Mouse (Mus musculus) MEL (cell line): ENCODE results near the gene Tbxa2r. TPM values are rescaled to one million over a fixed set of nuclear protein-coding genes. Genes with fewer than 3 reads are reported as not detected.
A peak's percentile ranks its signal among the peaks of the same experiment; 100 is the strongest.

ENCODE experiments used
- DNase-seq: peaks from one replicate; pipeline ENCODE4 v3.0.0; 2011; ENCODE audit warnings: low read depth, low spot score
- H3K27ac ChIP-seq: 2 replicates; pipeline ENCODE4 v1.5.1; 2012; ENCODE audit warnings: low read depth, mild to moderate bottlenecking, control low read depth, low read length, moderate library complexity; ENCODE audit not compliant: control insufficient read depth
- H3K27me3 ChIP-seq, 2 experiments: fragments of 150-350 bp in 1 of 2; sonication (generic) in 1 of 2; 2 replicates each; pipeline ENCODE4 v1.6.1; 2012; ENCODE audit warnings: low read length in 2 of 2, mild to moderate bottlenecking in 2 of 2, improper control_type of control experiment in 1 of 2, moderate library complexity in 1 of 2; ENCODE audit not compliant: insufficient read depth in 2 of 2, control insufficient read depth in 1 of 2
- H3K36me3 ChIP-seq, 2 experiments: 2 replicates each; pipeline ENCODE4 v1.6.1; 2012 to 2014; ENCODE audit warnings: low read length in 2 of 2, improper control_type of control experiment in 1 of 2, inconsistent platforms in 1 of 2, mild to moderate bottlenecking in 1 of 2; ENCODE audit not compliant: insufficient read depth in 2 of 2, control insufficient read depth in 1 of 2
- H3K4me1 ChIP-seq, 2 experiments: fragments of 150-350 bp in 1 of 2; sonication (generic) in 1 of 2; 2 replicates each; pipeline ENCODE4 v1.6.1; 2012; ENCODE audit warnings: low read length in 2 of 2, improper control_type of control experiment in 1 of 2, mild to moderate bottlenecking in 1 of 2; ENCODE audit not compliant: insufficient read depth in 2 of 2, control insufficient read depth in 1 of 2
- H3K4me3 ChIP-seq, 2 experiments: fragments of 150-350 bp in 1 of 2; sonication (generic) in 1 of 2; 2 replicates each; pipeline ENCODE4 v1.5.1; 2012; ENCODE audit warnings: low read depth in 2 of 2, low read length in 2 of 2, mild to moderate bottlenecking in 2 of 2, moderate library complexity in 2 of 2, control low read depth in 1 of 2, improper control_type of control experiment in 1 of 2; ENCODE audit not compliant: control insufficient read depth in 1 of 2, insufficient read depth in 1 of 2
- H3K79me2 ChIP-seq: 2 replicates; pipeline ENCODE4 v1.6.1; 2012; ENCODE audit warnings: mild to moderate bottlenecking, low read length, moderate library complexity; ENCODE audit not compliant: control insufficient read depth, poor library complexity, insufficient read depth
- H3K9ac ChIP-seq: 2 replicates; pipeline ENCODE4 v1.6.1; 2012; ENCODE audit warnings: low read depth, mild to moderate bottlenecking, control low read depth, low read length, moderate library complexity; ENCODE audit not compliant: control insufficient read depth, poor library complexity, severe bottlenecking
- H3K9me3 ChIP-seq: fragments of 150-350 bp; sonication (generic); replicated peaks from 2 replicates; pipeline ENCODE4 v1.6.1; 2012; ENCODE audit warnings: mild to moderate bottlenecking, low read length, improper control_type of control experiment, moderate library complexity; ENCODE audit not compliant: insufficient read depth
- BHLHE40 ChIP-seq: IDR thresholded peaks from 2 replicates; pipeline ENCODE4 v1.6.1; 2012; ENCODE audit warnings: low read depth, mild to moderate bottlenecking, inconsistent platforms, low read length, improper control_type of control experiment, borderline replicate concordance
- CHD1 ChIP-seq: IDR thresholded peaks from 2 replicates; pipeline ENCODE4 v1.6.1; 2012; ENCODE audit warnings: low read depth, mild to moderate bottlenecking, inconsistent platforms, low read length, improper control_type of control experiment
- CHD2 ChIP-seq: IDR thresholded peaks from 2 replicates; pipeline ENCODE4 v1.6.1; 2011; ENCODE audit warnings: low read length, improper control_type of control experiment
- CTCF ChIP-seq, 3 experiments: IDR thresholded peaks in 2 of 3; conservative IDR thresholded peaks in 1 of 3; 2 replicates each; pipeline ENCODE4 v1.5.1; 2011 to 2012; ENCODE audit warnings: low read length in 3 of 3, low read depth in 2 of 3, mild to moderate bottlenecking in 2 of 3, improper control_type of control experiment in 1 of 3, inconsistent platforms in 1 of 3, mixed read lengths in 1 of 3, moderate library complexity in 1 of 3; ENCODE audit not compliant: control insufficient read depth in 1 of 3, insufficient read depth in 1 of 3, poor library complexity in 1 of 3, severe bottlenecking in 1 of 3
- E2F4 ChIP-seq: IDR thresholded peaks from 2 replicates; pipeline ENCODE4 v1.6.1; 2011; ENCODE audit warnings: low read depth, low read length, improper control_type of control experiment, borderline replicate concordance
- ELF1 ChIP-seq: IDR thresholded peaks from 2 replicates; pipeline ENCODE4 v1.6.1; 2014; ENCODE audit warnings: low read depth, mild to moderate bottlenecking, inconsistent platforms, low read length, improper control_type of control experiment, moderate library complexity
- EP300 ChIP-seq, 2 experiments: IDR thresholded peaks; 2 replicates each; pipeline ENCODE4 v1.6.1; 2011; ENCODE audit warnings: improper control_type of control experiment in 2 of 2, low read length in 2 of 2, low read depth in 1 of 2, mild to moderate bottlenecking in 1 of 2
- ETS1 ChIP-seq: IDR thresholded peaks from 2 replicates; pipeline ENCODE4 v1.6.1; 2012; ENCODE audit warnings: low read depth, mild to moderate bottlenecking, inconsistent platforms, low read length, improper control_type of control experiment, moderate library complexity
- GABPA ChIP-seq: IDR thresholded peaks from 2 replicates; pipeline ENCODE4 v1.6.1; 2012; ENCODE audit warnings: low read depth, mild to moderate bottlenecking, inconsistent platforms, low read length, improper control_type of control experiment, moderate library complexity
- GATA1 ChIP-seq: IDR thresholded peaks from 2 replicates; pipeline ENCODE4 v1.6.1; 2011; ENCODE audit warnings: low read depth, low read length, improper control_type of control experiment
- HCFC1 ChIP-seq: IDR thresholded peaks from 2 replicates; pipeline ENCODE4 v1.6.1; 2012; ENCODE audit warnings: low read depth, mild to moderate bottlenecking, inconsistent platforms, low read length, improper control_type of control experiment, moderate library complexity
- JUND ChIP-seq: IDR thresholded peaks from 2 replicates; pipeline ENCODE4 v1.6.1; 2011; ENCODE audit warnings: low read depth, mild to moderate bottlenecking, improper control_type of control experiment, low read length
- KAT2A ChIP-seq: conservative IDR thresholded peaks from 2 replicates; pipeline ENCODE4 v1.6.1; 2012; ENCODE audit warnings: low read depth, low read length, improper control_type of control experiment, inconsistent platforms
- MAFK ChIP-seq: IDR thresholded peaks from 2 replicates; pipeline ENCODE4 v1.6.1; 2011; ENCODE audit warnings: low read depth, mild to moderate bottlenecking, low read length, improper control_type of control experiment, borderline replicate concordance
- MAX ChIP-seq: IDR thresholded peaks from 2 replicates; pipeline ENCODE4 v1.6.1; 2011; ENCODE audit warnings: low read length, improper control_type of control experiment
- MAZ ChIP-seq: IDR thresholded peaks from 2 replicates; pipeline ENCODE4 v1.6.1; 2012; ENCODE audit warnings: low read depth, mild to moderate bottlenecking, inconsistent platforms, low read length, improper control_type of control experiment
- MEF2A ChIP-seq: IDR thresholded peaks from 2 replicates; pipeline ENCODE4 v1.6.1; 2014; ENCODE audit warnings: low read depth, mild to moderate bottlenecking, inconsistent platforms, low read length, improper control_type of control experiment; ENCODE audit not compliant: poor library complexity, insufficient replicate concordance, severe bottlenecking; ENCODE audit errors: extremely low read depth
- MXI1 ChIP-seq: IDR thresholded peaks from 2 replicates; pipeline ENCODE4 v1.6.1; 2011; ENCODE audit warnings: mild to moderate bottlenecking, low read depth, low read length, improper control_type of control experiment
- MYB ChIP-seq: IDR thresholded peaks from 2 replicates; pipeline ENCODE4 v1.6.1; 2011; ENCODE audit warnings: mild to moderate bottlenecking, low read depth, low read length, improper control_type of control experiment
- MYC ChIP-seq: IDR thresholded peaks from 2 replicates; pipeline ENCODE4 v1.6.1; 2011; ENCODE audit warnings: low read depth, mild to moderate bottlenecking, low read length, improper control_type of control experiment, moderate library complexity
- NELFE ChIP-seq: IDR thresholded peaks from 2 replicates; pipeline ENCODE4 v1.6.1; 2011; ENCODE audit warnings: low read depth, low read length, improper control_type of control experiment
- NRF1 ChIP-seq: IDR thresholded peaks from 2 replicates; pipeline ENCODE4 v1.6.1; 2014; ENCODE audit warnings: low read depth, mild to moderate bottlenecking, inconsistent platforms, low read length, improper control_type of control experiment, moderate library complexity; ENCODE audit not compliant: poor library complexity, insufficient read depth, severe bottlenecking
- POLR2A ChIP-seq, 2 experiments: IDR thresholded peaks; 2 replicates each; pipeline ENCODE4 v1.6.1; 2011 to 2012; ENCODE audit warnings: low read length in 2 of 2, mild to moderate bottlenecking in 2 of 2, control low read depth in 1 of 2, improper control_type of control experiment in 1 of 2, low read depth in 1 of 2, moderate library complexity in 1 of 2; ENCODE audit not compliant: control insufficient read depth in 1 of 2, insufficient read depth in 1 of 2, poor library complexity in 1 of 2
- POLR2AphosphoS2 ChIP-seq: IDR thresholded peaks from 2 replicates; pipeline ENCODE4 v1.6.1; 2011; ENCODE audit warnings: low read length, improper control_type of control experiment
- POLR2AphosphoS5 ChIP-seq: IDR thresholded peaks from 2 replicates; pipeline ENCODE4 v1.6.1; 2012; ENCODE audit warnings: low read depth, borderline replicate concordance, mild to moderate bottlenecking, inconsistent platforms, low read length, moderate library complexity, mixed read lengths
- RAD21 ChIP-seq: IDR thresholded peaks from 2 replicates; pipeline ENCODE4 v1.6.1; 2011; ENCODE audit warnings: mild to moderate bottlenecking, low read depth, low read length, improper control_type of control experiment
- RCOR1 ChIP-seq: IDR thresholded peaks from 2 replicates; pipeline ENCODE4 v1.6.1; 2012; ENCODE audit warnings: low read depth, mild to moderate bottlenecking, inconsistent platforms, low read length, improper control_type of control experiment
- SIN3A ChIP-seq: IDR thresholded peaks from 2 replicates; pipeline ENCODE4 v1.6.1; 2012; ENCODE audit warnings: low read length, improper control_type of control experiment, inconsistent platforms
- SMC3 ChIP-seq: IDR thresholded peaks from 2 replicates; pipeline ENCODE4 v1.6.1; 2011; ENCODE audit warnings: low read depth, low read length, improper control_type of control experiment
- TAL1 ChIP-seq: IDR thresholded peaks from 2 replicates; pipeline ENCODE4 v1.6.1; 2012; ENCODE audit warnings: mild to moderate bottlenecking, inconsistent platforms, low read length, moderate library complexity, mixed read lengths
- TBP ChIP-seq: IDR thresholded peaks from 2 replicates; pipeline ENCODE4 v1.8.0; 2011; ENCODE audit warnings: low read depth, low read length, improper control_type of control experiment
- TCF12 ChIP-seq: IDR thresholded peaks from 2 replicates; pipeline ENCODE4 v1.6.1; 2014; ENCODE audit warnings: low read depth, mild to moderate bottlenecking, inconsistent platforms, low read length, improper control_type of control experiment, moderate library complexity
- UBTF ChIP-seq: IDR thresholded peaks from 2 replicates; pipeline ENCODE4 v1.6.1; 2012; ENCODE audit warnings: low read depth, mild to moderate bottlenecking, inconsistent platforms, low read length, improper control_type of control experiment, moderate library complexity, borderline replicate concordance; ENCODE audit not compliant: insufficient read depth
- USF1 ChIP-seq: IDR thresholded peaks from 2 replicates; pipeline ENCODE4 v1.6.1; 2014; ENCODE audit warnings: low read depth, mild to moderate bottlenecking, inconsistent platforms, low read length, improper control_type of control experiment, moderate library complexity
- ZC3H11A ChIP-seq: IDR thresholded peaks from 2 replicates; pipeline ENCODE4 v1.6.1; 2012; ENCODE audit warnings: low read depth, mild to moderate bottlenecking, inconsistent platforms, low read length, improper control_type of control experiment
- ZKSCAN1 ChIP-seq: IDR thresholded peaks from 2 replicates; pipeline ENCODE4 v1.6.1; 2012; ENCODE audit warnings: low read depth, mild to moderate bottlenecking, inconsistent platforms, low read length, improper control_type of control experiment, moderate library complexity
- ZMIZ1 ChIP-seq: IDR thresholded peaks from 2 replicates; pipeline ENCODE4 v1.6.1; 2012; ENCODE audit warnings: low read depth, mild to moderate bottlenecking, inconsistent platforms, low read length, improper control_type of control experiment, moderate library complexity
- ZNF384 ChIP-seq: IDR thresholded peaks from 2 replicates; pipeline ENCODE4 v1.6.1; 2012; ENCODE audit warnings: low read depth, mild to moderate bottlenecking, inconsistent platforms, low read length, improper control_type of control experiment
- polyA plus RNA-seq, 2 experiments: library from polyadenylated mRNA; stranded (reverse) in 1 of 2; unstranded in 1 of 2; fragments of >175 nt in 1 of 2; fragments of >200 nt in 1 of 2; gene quantifications; 2 replicates each; pipeline versions ENCODE4 v1.2.1 to v1.2.4; 2012; ENCODE audit warnings: low replicate concordance in 2 of 2, low read depth in 1 of 2; ENCODE audit not compliant: insufficient read length in 2 of 2, insufficient read depth in 1 of 2, missing spikeins in 1 of 2
- total RNA-seq: library from RNA; depleted of rRNA; stranded (reverse); fragments of 300-350 nt; gene quantifications from 2 replicates; pipeline ENCODE4 v1.2.3, GENCODE M21; 2012

Tbxa2r gene
- total and polyA plus RNA-seq, 3 experiments = 0.31 TPM; not detected in 2

- no peak overlapping the region for H3K27ac ChIP-seq
- no peaks in the 10 kb centered on the region for H3K27me3 ChIP-seq
- H3K36me3 ChIP-seq = peaks cover 0 to 4% of the 10 kb centered on the region in 2 experiments; a peak in 1 of 4 replicates
- no peak overlapping the region for H3K9ac ChIP-seq
- H3K9me3 ChIP-seq = no peaks in the 10 kb centered on the region
- no peak overlapping the region for H3K4me3 ChIP-seq
- peaks cover 12% of the 10 kb centered on the region for H3K79me2 ChIP-seq
- DNase-seq = peak; percentile 63
- no peaks in the 10 kb centered on the region for H3K4me1 ChIP-seq
- TF ChIP-seq E2F4 (no peak), SIN3A (no peak), MYC (no peak), KAT2A (no peak), MYB (no peak), CHD2 (no peak), TBP (no peak), ZKSCAN1 (no peak), ZNF384 (no peak), MAZ (0 out of 2 replicates have a peak, but pooled peaks have one; percentile 28), USF1 (no peak), NELFE (no peak), ELF1 (no peak), GABPA (no peak), BHLHE40 (no peak), UBTF (no peak), MAFK (no peak), TAL1 (no peak), HCFC1 (no peak), POLR2AphosphoS5 (no peak), CHD1 (no peak), CTCF (IDR thresholded peaks at IDR 0.05 in 2 of 3, conservative IDR thresholded peaks at IDR 0.05 in 1 of 3; ENCODE audit: control insufficient read depth in 1 of 3, insufficient read depth in 1 of 3, low read depth in 2 of 3, low read length in 3 of 3, poor library complexity in 1 of 3, severe bottlenecking in 1 of 3) (peak; percentile 77 to 88 (median 78)), RCOR1 (no peak), RAD21 (peak; percentile 56), ZMIZ1 (no peak), MXI1 (no peak), MEF2A (no peak), ETS1 (no peak), NRF1 (no peak), POLR2A (IDR thresholded peaks at IDR 0.05; ENCODE audit: control insufficient read depth in 1 of 2, insufficient read depth in 1 of 2, low read depth in 1 of 2, low read length in 2 of 2, poor library complexity in 1 of 2) (no peak), EP300 (IDR thresholded peaks at IDR 0.05; ENCODE audit: low read depth in 1 of 2, low read length in 2 of 2) (no peak), TCF12 (no peak), ZC3H11A (0 out of 2 replicates have a peak, but pooled peaks have one; percentile 26), SMC3 (peak; percentile 53), MAX (no peak), JUND (no peak), GATA1 (no peak), POLR2AphosphoS2 (no peak)
These were observed 23.8 kb upstream of the Tbxa2r start for GRCm38 (mm10) chr10:81304597-81305238.
